Mouse (Mus musculus) ovary, adult 10 weeks (tissue): ENCODE results near the gene Phka1. TPM values are rescaled to one million over a fixed set of nuclear protein-coding genes. Genes with fewer than 3 reads are reported as not detected.

Experiments used
- polyA plus RNA-seq: library from polyadenylated mRNA; stranded (reverse); fragments of 350-450 nt; fragmentation: Illumina TruSeq; extraction: RNeasy Lipid Tissue Mini Kit (QIAGEN cat#74804); gene quantifications from one replicate; pipeline ENCODE4 v1.2.3, GENCODE M21; 2014

Gene Phka1
- 14.1 TPM for polyA plus RNA-seq

DNA sequence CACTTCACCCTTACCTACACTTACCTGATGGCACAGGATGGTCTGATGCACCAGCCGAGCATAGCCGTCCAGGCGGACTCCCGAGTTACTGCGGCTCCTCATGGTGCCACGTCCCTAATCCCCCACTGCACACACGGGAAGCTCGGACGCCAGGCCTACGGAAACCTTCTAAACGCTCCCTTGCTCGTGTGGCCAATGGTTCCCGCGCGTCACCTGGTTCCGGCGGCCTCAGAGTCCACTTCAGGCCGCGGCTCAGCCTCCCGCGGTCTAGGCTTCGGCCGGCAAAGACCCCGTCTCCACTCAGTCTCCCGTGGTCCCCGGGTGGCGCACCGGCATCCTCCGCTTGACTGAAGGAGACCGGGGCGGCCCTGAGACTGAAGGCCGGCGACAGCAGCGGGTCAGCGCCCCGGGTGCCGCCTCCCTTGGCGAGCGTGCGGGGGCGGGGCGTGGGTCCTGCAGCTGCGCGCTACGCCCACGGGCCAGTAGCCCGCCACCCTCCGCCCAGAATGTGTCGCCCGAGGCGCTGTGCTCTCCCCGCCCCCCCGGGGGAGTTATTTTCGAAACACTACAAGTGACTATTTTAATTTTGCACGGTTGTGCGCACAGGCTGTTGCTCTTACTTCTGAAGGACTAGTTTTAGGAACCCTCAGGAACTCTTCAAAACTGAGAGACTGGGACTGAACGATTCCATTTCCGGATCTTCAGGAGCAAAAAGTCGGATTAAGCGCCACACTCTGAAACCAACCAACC lies at the start of gene Phka1:
Gene Phka1, minus strand, starts transcription at position 424 of the 750 bp plus-strand sequence.

DNA sequence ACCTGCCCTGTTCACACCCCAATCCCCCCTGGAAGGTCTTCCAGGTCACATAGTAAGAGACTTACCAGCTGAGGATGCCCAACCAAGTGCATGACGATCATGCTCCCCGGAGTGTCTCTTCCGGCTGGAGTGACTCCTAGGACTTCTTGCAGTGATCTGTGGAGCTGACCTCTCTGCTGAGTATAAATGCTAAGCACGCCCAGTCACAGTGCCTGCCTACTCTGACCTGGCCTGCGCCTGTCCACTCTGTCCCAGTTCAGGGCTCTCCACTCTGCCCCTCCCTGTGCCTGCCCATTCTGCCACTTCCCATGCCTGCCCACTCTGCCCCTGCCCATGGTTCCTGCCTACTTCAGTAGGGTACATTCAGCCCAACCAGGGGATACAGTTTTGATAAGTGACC lies 42.8 kb upstream of the Phka1 start, which contains the start of gene Gm3880:
Gene Gm3880, minus strand, starts transcription at position 101 of the 400 bp plus-strand sequence.

DNA sequence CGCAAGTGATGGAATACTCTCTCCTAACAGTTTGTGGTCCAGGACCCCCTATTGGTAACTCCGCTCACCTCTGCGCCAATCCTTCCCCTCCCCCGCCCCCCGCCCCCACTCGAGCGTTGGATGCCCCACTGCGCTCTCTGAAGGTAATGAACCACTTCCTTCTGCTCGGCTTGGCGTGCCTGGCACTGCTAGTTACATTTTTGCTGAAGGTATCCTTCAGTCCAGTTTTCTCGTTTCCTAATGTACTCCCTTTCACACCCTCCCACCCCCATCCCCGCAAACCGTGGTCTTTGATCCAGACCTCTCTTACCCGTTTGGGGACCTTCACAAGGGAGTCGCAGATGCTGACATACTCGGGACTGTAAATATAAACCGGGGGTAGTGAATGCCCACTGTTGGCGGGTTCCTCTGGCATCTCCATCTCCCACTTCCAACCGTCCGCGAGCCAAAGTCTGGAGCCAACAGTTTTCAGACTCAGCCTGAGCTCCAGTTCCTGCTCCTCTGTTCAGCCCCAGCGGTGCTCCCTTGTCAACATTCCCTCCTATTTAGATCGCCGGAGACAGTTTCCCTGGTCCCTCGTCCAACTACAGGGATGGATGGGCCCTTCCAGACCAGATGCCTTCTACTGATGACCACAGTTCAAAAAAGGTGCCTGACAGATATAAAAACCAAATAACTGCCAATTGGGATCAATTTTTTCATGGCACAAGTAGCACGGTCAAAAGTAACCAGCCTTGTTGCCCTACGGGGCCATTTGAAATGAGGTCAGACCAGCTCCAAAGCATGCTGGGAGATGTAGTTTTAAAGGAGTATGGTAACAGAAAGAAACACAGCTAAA lies 139.2 kb downstream of the Phka1 start, which contains the start of gene Hdac8:
Gene Hdac8, minus strand, starts transcription at position 716 of the 838 bp plus-strand sequence.

Other genes starting within 250 kb of the Phka1 start
- gene Hdac8, start 138.9 kb downstream of the Phka1 start, polyA plus RNA-seq, result 10.2 TPM
- not detected for gene Gm3880, start 42.7 kb upstream of the Phka1 start, polyA plus RNA-seq
- gene Gm9112, start 63.4 kb upstream of the Phka1 start, polyA plus RNA-seq, result not detected
- gene Dmrtc1b, start 63.6 kb upstream of the Phka1 start, polyA plus RNA-seq, result not detected
- not detected for gene Dmrtc1c1, start 158.7 kb upstream of the Phka1 start, polyA plus RNA-seq
- gene Dmrtc1c2, start 210.4 kb upstream of the Phka1 start, polyA plus RNA-seq, result not detected
- not detected for gene 1700031F05Rik, start 223.7 kb upstream of the Phka1 start, polyA plus RNA-seq